Mouse (Mus musculus): ENCODE measurements at regions not wholly inside any gene's neighbourhood (a gene's known extent, or its start where the extent isn't known, plus 50 kb on each side); places are given as distances from the start of the nearest gene placed in this dataset.

DNA sequence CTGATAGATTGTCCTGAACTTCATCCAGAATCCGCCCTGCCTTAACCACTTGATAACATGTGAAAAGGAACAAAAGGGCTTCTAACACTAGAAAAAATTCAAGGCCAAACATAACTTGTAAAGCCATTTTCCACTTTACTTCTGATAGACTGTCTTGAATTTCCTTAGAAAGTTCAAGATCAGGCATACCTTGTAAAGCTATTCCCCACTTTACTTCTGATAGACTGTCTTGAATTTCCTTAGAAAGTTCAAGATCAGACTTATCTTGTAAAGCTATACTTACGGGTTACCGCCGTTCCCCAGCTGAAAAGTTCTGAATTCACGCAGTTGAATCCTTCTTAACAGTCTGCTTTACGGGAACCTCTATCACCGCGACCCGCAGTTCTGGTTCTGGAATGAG, 108.4 kb downstream of the Gm21913 start:
- peak; percentile 1 for DNase-seq
